Mouse (Mus musculus) CD8-positive naive resting alpha-beta T cell, adult 2 months (primary cell): Measurements from ENCODE around the gene Hnf1a.

Experiments used
- DNase-seq, 2 experiments: peaks; one replicate each; pipeline ENCODE4 v3.0.0; 2022; ENCODE audit warnings: low read depth in 2 of 2, low spot score in 2 of 2

The Hnf1a gene

DNA sequence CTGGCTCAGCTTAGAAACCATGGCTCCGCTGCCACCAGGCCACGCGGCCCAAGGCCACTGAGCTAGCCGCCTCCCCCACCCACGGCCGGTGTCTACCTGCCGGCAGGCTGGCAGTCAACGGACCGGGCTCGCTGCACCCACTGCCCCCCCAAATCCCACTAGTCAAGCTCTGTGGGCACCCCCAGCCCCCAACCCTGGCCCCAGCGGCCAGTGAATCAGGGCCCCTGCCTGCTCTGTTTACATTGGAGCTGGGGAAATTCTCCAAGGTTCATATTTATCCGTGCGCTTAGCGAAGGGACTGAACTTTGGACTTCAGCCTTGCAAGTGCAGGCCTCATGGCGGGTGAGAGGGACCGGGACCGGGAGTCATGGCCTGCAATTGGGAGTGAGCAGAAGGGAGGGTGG lies at the start of gene Hnf1a:
Gene Hnf1a, minus strand, starts transcription at position 271 of the 404 bp plus-strand sequence.
- DNase-seq = no peak

DNA sequence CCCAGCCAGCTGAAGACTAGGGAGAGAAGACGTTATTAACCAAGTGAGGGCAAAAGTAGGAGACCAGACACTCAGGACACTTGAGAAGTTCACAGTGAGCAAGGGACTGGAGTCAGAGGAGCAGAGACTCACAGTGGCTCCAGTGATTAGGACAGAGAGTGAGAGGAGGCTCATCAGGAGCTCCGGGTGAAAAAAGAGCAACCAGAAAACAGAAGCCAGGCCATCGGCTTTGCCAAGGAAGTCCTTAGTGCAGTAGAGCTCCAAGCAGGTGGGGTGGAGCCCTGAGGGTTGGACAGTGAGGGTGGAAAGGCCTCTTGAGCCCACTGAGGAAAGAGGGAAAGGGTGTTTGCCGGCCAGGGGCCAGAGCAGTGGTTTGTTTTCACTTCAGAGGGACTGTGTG lies 47.9 kb upstream of the Hnf1a start:
- DNase-seq = no peak

DNA sequence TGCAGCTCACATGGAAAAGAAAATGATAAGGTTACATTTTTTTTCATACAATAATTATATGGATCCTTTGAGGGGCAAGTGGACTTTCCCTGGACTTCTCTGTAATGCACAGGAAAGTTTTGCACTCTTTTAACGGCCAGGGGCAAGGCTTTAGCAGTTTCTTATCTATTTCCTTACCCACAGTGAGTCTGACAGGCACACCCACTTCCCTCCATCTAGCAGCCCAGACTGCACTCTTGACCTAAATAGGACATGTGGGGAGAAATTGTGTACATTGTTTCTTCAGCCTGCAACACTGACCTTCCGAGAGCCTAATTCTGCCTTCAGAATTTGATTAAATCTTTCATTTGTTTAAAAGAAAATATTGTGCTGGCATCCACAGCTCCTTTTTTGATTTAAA lies 47.4 kb upstream of the Hnf1a start:
- DNase-seq = no peak

DNA sequence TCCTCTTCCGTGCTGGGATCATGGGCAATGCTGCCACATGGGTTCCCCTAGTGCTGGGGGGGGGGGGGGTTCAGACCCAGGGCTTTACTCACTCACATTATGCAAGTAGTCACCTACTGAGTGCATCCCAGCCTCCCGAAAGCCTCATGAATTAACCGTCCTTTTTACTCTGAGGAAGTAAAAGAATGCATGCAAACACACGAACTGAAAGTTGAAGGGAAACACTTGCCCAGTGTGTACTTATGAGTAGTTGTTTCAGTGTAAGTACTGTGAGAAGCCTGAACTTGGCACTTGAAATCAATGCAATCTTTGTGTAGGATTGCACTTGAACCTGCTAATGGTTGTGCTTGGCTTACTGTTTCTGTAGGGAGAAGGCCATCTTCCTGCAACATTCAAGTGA lies 44.2 kb upstream of the Hnf1a start:
- DNase-seq = no peak

DNA sequence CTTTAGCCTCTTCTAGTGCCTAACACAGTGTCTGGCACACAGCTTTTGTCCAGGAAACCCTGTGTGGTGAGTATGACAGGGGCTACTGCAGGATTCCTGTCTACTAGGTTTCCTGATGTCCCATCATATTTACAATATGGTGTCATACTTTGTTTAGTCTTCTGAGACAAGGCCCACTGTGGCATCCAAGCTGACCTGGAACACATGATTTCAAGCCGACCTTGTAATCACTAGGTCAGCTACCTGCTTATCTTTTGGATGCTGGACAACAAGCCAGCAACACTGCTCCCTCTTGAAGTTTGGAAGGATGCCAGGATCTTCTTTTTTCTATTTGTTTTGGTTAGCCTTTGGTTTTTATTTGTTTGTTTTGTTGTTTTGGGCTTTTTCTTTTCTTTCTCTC lies 43.7 kb upstream of the Hnf1a start:
- DNase-seq = no peak

DNA sequence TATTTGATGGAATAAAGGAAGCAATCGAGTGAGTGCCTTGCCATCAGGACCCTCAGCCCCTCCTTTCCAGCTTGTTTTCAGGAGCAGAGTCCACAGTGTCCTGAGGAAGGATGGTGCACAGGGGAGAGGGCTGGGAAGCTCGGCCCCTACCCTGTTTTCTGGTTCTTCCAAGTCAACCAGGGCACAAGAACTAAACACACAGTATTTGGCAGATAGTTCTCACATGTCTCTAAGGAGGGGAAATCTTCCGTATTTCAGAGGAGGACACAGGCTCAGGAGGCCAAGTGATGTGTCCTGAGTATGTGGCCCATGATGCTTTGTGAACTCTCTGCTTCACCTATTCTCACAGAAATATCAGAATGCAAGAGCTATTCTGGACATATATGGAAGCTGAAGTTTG lies 42.5 kb upstream of the Hnf1a start:
- no peak for DNase-seq

DNA sequence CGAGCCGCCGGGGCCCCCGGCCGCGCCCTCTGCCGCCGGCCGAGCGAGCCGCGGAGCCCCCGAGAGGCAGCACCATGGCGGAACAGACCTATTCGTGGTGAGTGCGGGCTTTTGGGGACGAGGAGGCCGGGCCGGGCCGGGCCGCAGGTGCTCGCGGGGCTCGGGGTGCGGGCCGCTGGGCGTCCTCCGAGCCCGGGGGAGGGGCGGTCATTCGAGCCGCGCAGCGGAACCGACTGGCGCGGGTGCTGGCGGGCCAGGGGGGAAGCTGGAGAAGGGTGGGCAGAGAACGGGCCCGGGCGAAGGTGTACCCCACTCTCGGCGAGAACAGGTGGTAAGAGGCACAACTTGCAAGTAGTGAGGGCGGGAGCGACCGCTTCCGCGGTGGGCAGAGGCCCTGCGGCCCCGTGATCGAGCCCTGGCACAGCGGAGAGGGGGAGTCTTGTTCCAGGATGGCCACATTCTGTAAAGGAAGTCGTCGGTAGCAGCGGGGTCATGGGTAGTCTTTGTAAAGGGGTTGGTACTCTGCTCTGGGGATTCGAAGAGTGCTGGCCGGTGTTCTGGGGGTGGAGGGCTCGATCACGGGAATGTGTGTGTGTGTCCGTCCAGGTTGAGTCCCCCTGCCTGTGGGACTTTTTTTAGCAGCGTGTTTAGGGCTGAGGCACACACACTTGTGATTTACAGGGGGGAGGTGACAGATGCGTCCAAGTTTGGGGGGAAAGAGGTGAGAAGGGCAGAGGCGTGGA lies 40.8 kb upstream of the Hnf1a start:
- peak; percentile 45 to 54 for DNase-seq

DNA sequence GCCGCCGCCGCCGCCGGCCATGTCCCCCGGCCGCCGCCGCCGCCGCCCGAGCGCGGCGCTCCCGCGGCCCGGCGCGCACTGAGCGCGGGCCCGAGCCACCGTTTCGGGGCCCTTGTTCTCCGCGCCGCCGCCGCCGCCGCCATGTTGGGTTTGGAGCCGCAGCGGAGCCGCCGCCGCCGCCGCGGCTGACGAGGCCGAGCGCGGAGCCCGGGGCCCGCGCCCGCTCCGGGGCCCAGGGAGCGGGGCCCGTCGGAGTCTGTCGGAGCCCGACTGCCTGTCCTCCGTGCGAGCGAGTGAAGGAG lies 40.3 kb upstream of the Hnf1a start:
- peak in 1 of 2 experiments; percentile 8 for DNase-seq

DNA sequence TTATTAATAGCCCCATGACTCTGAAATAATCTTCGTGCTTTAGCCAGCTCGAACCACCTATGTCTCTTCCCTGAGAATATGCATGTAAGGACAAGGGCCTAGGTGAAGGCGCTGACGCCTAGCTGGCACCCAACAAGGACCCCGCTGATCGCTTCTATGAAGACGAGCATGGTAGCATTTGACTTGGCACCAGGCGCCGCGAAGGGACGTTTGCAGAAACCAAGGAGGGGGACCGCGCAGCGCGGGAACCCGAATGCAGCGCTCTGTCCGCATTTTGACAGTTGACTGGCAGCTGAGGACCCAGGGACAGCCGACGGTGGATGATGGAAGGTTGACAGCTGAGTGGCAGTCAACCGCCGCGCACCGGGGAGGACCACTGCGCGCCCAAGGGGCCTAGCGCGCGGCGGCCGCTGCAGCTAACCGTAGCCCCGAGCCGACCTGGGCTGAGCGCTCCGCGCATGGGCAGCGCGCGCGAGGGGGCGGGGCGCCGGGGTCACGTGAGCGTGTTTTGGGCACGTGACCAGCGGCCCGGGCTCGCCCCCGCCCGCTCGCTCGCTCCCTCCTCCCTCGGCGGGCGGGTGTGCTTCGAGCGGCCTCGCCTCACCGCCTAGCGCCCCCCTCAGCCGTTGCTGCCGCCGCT lies 39.8 kb upstream of the Hnf1a start, which contains the start of gene Sppl3:
Gene Sppl3, plus strand, starts transcription at position 561 of the 640 bp plus-strand sequence.
- DNase-seq = peak; percentile 94 to 97

DNA sequence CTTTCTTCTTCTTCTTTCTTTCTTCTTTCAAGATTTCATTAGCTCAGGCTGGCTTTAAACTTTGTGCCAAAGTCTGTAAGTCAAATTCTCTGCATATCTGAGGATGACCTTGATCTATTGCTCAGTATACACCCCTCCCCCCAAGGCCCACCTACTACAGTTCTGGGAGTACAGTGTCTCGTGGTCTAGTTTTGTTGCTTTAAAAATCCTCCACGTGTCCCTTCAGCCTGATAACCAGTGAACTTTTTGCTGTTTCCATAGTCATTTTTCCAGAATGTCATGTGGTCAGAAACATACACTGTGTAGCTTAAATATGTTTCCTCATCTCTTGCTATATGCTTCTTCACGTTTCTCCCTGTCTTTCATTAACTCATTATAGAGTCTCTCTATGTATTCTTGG lies 39.1 kb upstream of the Hnf1a start:
- DNase-seq = no peak

DNA sequence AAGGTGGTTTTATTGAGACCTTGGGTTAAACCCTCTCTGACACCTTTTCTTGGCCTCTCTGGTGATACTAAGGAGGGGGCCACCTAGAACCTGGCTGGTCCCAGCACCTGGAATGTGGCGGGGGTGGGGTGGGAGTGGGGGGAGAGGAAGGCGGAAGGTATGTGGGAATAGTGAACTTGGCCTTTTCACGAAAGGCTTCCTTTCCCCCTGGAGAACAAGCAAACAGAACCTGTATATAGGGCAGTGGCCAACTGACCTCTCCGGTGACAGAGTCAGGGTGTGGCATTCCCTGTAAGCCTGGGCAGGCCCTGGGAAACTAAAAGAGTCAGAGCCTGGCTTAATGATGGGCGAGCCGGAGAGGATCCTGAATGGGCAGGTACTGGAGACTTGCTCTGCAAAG lies 38.2 kb upstream of the Hnf1a start:
- no peak for DNase-seq

DNA sequence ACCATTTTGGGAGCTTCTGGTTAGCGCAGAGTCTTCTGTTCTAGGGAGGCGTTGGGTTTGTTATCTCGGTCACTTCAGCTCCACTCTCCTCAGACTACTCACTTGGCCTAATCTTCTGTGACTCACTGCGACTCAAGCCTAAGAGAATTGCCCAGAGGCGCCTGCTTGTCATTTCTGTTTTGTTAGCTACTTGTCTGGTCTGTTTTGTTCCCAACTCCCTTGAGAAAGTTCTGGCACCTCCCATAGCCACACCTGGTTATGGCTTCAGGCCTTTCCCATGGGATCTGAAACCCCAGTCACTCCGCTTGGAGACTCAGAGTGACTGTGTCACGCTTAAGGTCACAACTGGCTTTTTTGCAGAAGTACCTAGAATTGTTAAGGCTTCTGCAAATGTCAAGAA lies 37.4 kb upstream of the Hnf1a start:
- DNase-seq = no peak

DNA sequence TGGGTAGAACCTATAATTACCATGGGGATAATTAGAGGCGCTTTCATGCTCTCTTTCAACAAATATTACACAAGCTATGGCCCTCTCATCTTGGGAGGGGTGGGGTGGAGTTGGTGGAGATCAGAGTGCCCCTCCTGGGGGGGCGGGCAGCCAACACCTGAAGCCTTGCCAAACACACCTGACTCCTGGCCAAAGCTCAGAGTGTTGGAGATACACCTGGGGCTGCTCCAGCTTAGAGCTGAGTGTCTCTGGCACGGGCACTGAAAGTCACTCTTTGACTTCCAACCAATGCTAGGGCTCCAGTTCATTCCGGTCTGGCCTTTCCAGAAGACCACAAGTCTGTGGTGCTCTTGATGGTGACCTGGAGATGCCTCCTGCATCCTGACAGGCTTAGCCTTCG lies 36.9 kb upstream of the Hnf1a start:
- DNase-seq = no peak

DNA sequence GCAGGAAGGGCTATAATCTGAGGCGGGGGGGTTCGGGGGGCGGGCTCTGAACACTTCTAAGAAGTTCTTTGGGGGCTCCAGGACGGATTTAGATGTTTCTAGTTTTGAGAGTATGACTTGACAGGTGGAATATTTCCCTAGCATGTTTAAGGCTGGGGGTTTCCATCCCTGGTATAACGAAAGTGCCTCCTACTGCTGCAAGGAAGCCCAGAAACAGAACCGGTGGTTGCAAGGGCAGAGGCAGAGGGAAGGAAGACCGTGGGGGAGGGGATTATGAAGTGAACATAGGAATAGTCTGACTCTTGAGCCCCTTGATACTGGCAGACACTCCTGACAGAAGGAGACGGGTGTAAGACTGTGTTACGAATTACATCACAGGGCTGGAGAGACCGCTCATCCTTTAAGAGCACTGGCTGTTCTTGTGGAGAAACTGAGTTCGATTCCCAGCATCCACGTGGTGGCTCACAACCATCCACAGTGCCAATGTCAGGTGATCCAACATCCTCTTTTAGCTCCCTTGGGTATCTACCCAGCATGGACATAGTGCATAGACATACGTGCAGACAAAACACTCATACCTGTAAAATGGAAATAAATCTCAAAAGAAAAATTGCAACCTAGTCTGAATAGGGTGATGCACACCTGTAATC lies 32.5 kb upstream of the Hnf1a start:
- DNase-seq = no peak

DNA sequence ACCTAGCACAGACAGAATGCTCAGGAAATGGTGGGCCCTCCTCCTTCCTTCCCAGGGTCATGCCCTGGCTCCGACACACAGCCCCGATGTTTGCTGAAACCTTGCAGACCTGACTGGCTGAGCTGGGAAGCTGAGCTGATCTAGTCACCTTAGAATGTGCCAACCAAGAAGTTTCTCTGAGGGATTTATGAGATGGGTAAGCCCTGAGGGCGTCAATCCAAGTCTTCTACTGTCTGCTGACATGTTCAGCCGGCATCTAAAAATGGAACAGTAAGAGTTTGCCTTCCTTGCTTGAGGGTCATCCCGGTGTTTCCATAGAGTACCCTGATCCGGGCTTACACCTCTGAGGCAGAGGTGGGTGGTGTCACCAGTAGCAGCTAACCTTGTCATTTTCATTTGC lies 31.9 kb upstream of the Hnf1a start:
- DNase-seq = no peak

DNA sequence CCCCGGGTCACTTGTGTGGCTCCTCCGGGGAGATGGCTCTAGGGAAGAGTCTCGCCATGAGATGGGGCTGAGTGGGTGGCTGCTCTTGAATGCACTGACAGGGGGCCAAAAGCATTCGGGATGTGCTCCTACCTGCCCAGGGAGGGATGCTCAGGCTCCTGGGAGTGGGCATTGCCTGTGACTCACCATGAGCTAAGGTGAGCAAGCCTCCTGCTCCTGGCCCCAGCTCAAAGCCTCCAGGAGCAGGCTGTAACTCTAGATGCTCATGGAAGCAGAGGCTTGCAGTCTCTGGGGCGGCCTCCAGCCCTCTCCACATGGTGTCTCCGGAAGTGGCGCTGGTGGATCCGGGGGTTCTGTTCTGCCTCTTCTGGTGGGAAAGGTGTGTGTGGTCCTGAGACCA lies 30.6 kb upstream of the Hnf1a start:
- no peak for DNase-seq

DNA sequence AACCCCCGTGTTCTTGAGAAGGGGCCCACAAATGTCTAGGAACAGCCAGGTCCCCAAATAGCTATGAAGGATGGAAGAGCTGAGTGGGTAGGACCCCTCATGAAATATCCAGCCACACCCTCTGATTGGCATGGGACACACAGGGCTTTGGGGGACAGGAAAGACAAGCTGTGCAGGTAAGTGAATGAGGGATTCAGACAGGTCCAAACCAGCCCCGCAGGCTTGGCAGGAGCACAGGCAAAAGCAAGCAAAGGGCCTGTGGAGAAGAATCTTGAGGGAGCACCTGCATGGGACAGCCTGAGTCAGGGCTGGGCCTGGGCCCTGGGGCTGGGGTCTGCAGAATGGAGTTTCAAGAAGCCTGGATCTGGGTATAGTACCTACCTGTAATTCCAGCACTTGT lies 29.6 kb upstream of the Hnf1a start:
- DNase-seq = no peak

DNA sequence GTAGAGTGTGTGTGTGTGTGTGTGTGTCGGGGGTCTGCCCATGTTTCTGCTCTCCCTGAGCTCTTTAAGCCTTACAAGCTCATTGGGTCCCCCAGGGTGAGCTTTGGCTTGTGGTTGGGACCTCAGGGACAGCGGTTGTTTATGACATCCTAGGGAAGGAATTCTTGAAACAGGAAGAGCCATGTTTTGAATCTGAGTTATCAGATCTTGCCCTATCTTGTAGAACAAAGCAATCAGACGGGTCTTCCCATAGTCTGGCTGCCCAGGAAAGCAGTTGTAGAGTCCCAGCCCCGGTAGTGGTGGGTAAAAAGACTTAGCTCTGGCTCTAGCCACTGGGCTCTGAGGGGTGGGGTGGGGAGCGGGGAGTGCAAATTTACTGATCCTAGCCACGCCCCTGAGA lies 26.4 kb upstream of the Hnf1a start:
- no peak for DNase-seq

DNA sequence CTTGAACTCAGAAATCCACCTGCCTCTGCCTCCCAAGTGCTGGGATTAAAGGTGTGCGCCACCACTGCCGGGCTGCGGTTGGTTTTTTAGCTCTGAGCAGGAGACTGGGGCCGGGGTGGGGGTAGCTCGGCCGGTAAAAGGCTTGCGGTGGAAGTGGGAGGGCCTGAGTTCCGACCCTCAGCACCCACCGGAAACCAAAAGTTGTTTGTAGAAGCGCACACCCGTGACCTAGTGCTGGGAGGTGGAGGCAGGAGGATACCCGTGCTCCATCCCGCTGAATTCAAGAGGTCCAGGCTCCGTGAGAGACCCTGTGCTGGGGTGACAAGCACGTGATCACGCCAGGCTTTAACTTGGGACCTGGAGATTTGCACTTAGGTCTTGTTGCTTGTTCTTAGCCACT lies 25.6 kb upstream of the Hnf1a start:
- no peak for DNase-seq

DNA sequence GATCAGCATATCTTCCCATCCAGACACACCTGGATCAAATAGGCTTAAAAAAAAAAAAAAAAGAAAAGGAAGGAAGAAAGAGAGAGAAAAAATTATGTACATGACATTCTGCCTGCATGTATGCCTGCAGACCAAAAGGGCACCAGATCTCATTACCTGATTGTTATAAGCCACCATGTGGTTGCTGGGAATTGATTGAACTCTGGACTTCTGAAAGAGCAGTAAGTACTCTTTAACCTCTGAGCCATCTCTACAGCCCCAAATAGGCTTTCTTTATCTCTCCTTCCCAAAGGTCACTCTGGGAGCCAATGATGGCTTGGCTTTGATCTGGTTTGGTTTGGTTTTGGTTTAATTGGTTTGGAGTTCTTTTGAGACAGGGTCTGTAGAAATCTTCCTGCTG lies 14.2 kb upstream of the Hnf1a start:
- no peak for DNase-seq

DNA sequence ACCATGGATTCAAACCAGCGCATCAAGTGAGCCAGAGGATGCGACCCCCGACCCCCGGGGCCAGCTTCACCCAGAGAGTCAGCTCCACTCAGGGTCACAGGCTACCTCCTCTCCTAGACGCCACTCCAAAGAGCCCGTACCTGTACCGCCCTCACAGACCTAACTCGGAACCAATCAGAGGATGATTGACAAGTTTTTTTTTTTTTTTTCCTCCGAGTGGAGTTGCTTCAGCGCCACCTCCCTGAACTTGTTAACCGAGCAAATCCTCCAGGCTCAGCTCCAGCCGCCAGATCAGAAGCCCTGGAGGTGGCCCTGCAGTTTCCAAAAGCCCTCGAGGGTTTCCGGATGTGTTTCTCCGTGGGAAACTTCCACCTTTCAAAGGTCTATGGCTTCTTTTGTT lies 11.1 kb upstream of the Hnf1a start:
- DNase-seq = no peak

DNA sequence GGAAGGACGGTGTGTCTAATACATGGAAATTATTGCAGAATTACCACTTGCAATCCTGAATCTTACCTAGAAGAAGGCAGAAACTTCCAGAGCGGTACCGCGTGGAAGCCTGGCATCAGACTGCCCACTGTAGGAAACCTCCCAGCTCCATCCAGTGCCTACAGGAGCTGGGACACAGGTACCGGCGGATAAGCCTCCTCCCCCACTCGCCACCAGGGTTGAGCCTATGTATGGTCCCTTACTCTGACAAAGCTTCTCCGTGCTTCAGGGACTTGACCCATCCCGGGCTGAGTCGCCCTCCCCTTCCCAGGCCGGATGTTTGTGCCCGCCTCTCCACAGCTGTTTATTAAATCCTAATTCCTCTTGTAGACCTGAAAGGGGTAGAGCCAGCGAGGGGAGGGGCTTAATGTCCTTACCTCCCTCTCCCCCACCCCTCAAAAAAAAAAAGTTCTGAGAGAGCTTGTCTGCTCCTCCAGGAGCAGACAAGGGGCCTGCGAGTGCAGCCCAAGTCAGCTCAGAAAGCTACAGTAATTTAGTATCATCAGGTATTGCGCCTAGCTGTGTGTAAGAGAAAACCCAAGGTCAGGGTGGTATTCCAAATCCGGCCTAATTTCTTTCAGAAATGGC lies 9.3 kb upstream of the Hnf1a start:
- no peak for DNase-seq
